Mouse (Mus musculus) embryonic facial prominence, embryonic 12.5 days (tissue): ENCODE data around the gene Prtg. TPM values are rescaled to one million over a fixed set of nuclear protein-coding genes. Genes with fewer than 3 reads are reported as not detected.
A peak's percentile ranks its signal among the peaks of the same experiment; 100 is the strongest.

ENCODE experiments used
- ATAC-seq: fragments of 200-750 bp; cut with Nextera tagmentation; 2 replicates; pipeline ENCODE4 v1.8.0; 2017; ENCODE audit not compliant: insufficient number of reproducible peaks, insufficient read depth, low FRiP score, low TSS enrichment
- H3K27ac ChIP-seq: fragments of 300-500 bp; sonication (generic); 2 replicates; pipeline ENCODE4 v1.5.1; 2016; ENCODE audit warnings: mild to moderate bottlenecking
- H3K27me3 ChIP-seq: fragments of 300-500 bp; sonication (generic); 2 replicates; pipeline ENCODE4 v1.6.1; 2016; ENCODE audit warnings: mild to moderate bottlenecking, moderate library complexity
- H3K36me3 ChIP-seq: fragments of 300-500 bp; sonication (generic); 2 replicates; pipeline ENCODE4 v1.6.1; 2016; ENCODE audit warnings: mild to moderate bottlenecking
- H3K4me1 ChIP-seq: fragments of 300-500 bp; sonication (generic); 2 replicates; pipeline ENCODE4 v1.6.1; 2016
- H3K4me2 ChIP-seq: fragments of 300-500 bp; sonication (generic); replicated peaks from 2 replicates; pipeline ENCODE4 v1.6.1; 2016; ENCODE audit warnings: mild to moderate bottlenecking, moderate library complexity
- H3K4me3 ChIP-seq: fragments of 300-500 bp; sonication (generic); 2 replicates; pipeline ENCODE4 v1.5.1; 2016; ENCODE audit warnings: mild to moderate bottlenecking
- H3K9ac ChIP-seq: fragments of 300-500 bp; sonication (generic); 2 replicates; pipeline ENCODE4 v1.6.1; 2016; ENCODE audit warnings: mild to moderate bottlenecking, moderate library complexity
- H3K9me3 ChIP-seq: fragments of 300-500 bp; sonication (generic); 2 replicates; pipeline ENCODE4 v1.6.1; 2016; ENCODE audit warnings: mild to moderate bottlenecking, moderate library complexity
- WGBS: fragments of 180-500 bp; shearing (Covaris S2); methylation state at CpG from one replicate; pipeline ENCODE4 v1.1.7; 2016; 5-methylcytosine and 5-hydroxymethylcytosine counted together
- polyA plus RNA-seq: library from polyadenylated mRNA; unstranded; fragments of >200 nt; fragmentation: Nextera tagmentation; extraction: Ambion mirVana; gene quantifications from 2 replicates; pipeline ENCODE4 v1.2.1, GENCODE M21; 2016

Prtg gene
- polyA plus RNA-seq, 1 experiment from 2014 or later = 2.1 TPM

- 98% methylated on average over 1 of the region's 1 CpGs for WGBS
- no peaks in the 10 kb centered on the region for H3K36me3 ChIP-seq
- H3K27me3 ChIP-seq = no peaks in the 10 kb centered on the region
- H3K9ac ChIP-seq = no peak overlapping the region
- peaks cover 17% of the 10 kb centered on the region for H3K4me1 ChIP-seq
- no peak overlapping the region for H3K4me3 ChIP-seq
- H3K27ac ChIP-seq = no peak overlapping the region
- ATAC-seq = no peak
- H3K9me3 ChIP-seq = no peaks in the 10 kb centered on the region
- H3K4me2 ChIP-seq = no peak overlapping the region
Measured at GRCm38 (mm10) chr9:72787732-72788131, 18.9 kb upstream of the Prtg start.

- H3K9me3 ChIP-seq = no peaks in the 10 kb centered on the region
- 37% methylated on average over 14 of the region's 14 CpGs for WGBS
Measured at GRCm38 (mm10) chr9:72790530-72791212, 16.0 kb upstream of the Prtg start.

GRCm38 (mm10) chr9:72791213-72791582 is 15.5 kb upstream of the Prtg start:
- Histone ChIP-seq H3K36me3 (no peaks in the 10 kb centered on the region), H3K9ac (no peak overlapping the region), H3K9me3 (no peaks in the 10 kb centered on the region), H3K27ac (peak overlapping the region; percentile 79; the same call in 1 of the 2 replicates), H3K4me1 (peaks cover 17% of the 10 kb centered on the region), H3K4me3 (no peak overlapping the region), H3K27me3 (no peaks in the 10 kb centered on the region), H3K4me2 (peak overlapping the region; percentile 18)
- 14% methylated on average over 10 of the region's 10 CpGs for WGBS
- ATAC-seq = no peak

More at GRCm38 (mm10) chr9:72790530-72791212, 16.0 kb upstream of the Prtg start:
- Histone ChIP-seq H3K36me3 (no peaks in the 10 kb centered on the region), H3K4me2 (peak overlapping the region; percentile 18), H3K4me3 (no peak overlapping the region), H3K9ac (no peak overlapping the region), H3K4me1 (peaks cover 17% of the 10 kb centered on the region), H3K27ac (peak overlapping the region; percentile 79), H3K27me3 (no peaks in the 10 kb centered on the region)
- ATAC-seq = 0 out of 2 replicates have a peak, but pooled peaks have one; percentile 41

DNA sequence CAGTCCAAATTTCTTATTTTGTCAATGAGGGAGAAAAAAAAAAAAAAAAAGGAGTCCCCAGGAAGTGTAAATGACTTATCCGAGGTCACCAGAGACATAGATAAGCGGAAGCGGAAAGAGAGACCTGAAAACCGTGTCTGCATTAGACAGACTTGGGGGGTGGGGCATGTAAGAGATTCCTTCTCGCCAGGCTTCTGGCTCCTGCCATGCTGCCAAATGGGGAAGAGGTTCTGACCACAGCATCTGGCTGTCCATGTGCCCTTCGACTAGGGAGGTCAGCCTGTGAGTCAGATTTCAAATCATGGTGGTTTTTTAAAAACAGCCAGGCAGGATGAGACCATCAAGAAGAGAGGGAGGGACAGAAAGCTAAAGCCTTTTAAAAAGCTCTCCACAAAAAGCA is 15.0 kb upstream of the Prtg start:
- Histone ChIP-seq H3K9ac (no peak overlapping the region), H3K27ac (no peak overlapping the region), H3K4me3 (no peak overlapping the region), H3K4me2 (0 out of 2 replicates have a peak overlapping the region, but pooled peaks have one; percentile 18), H3K36me3 (no peaks in the 10 kb centered on the region), H3K9me3 (no peaks in the 10 kb centered on the region), H3K4me1 (peaks cover 17% of the 10 kb centered on the region), H3K27me3 (no peaks in the 10 kb centered on the region)
- no peak for ATAC-seq
- under 1% methylated on average over 6 of the region's 6 CpGs for WGBS

GRCm38 (mm10) chr9:72795243-72795642 is 11.4 kb upstream of the Prtg start:
- no peak overlapping the region for H3K9ac ChIP-seq
- peaks cover 17% of the 10 kb centered on the region for H3K4me1 ChIP-seq
- H3K27me3 ChIP-seq = no peaks in the 10 kb centered on the region
- H3K9me3 ChIP-seq = no peaks in the 10 kb centered on the region
- H3K27ac ChIP-seq = no peak overlapping the region
- no peak overlapping the region for H3K4me2 ChIP-seq
- ATAC-seq = no peak
- H3K36me3 ChIP-seq = no peaks in the 10 kb centered on the region
- WGBS = 89% methylated on average over 3 of the region's 3 CpGs
- no peak overlapping the region for H3K4me3 ChIP-seq

- Histone ChIP-seq H3K27ac (no peak overlapping the region), H3K4me3 (no peak overlapping the region), H3K36me3 (no peaks in the 10 kb centered on the region), H3K9ac (no peak overlapping the region), H3K27me3 (no peaks in the 10 kb centered on the region), H3K9me3 (no peaks in the 10 kb centered on the region), H3K4me2 (no peak overlapping the region), H3K4me1 (no peaks in the 10 kb centered on the region)
- ATAC-seq = no peak
- 53% methylated on average over 9 of the region's 9 CpGs for WGBS
Measured at GRCm38 (mm10) chr9:72797136-72797621, 9.5 kb upstream of the Prtg start.

DNA sequence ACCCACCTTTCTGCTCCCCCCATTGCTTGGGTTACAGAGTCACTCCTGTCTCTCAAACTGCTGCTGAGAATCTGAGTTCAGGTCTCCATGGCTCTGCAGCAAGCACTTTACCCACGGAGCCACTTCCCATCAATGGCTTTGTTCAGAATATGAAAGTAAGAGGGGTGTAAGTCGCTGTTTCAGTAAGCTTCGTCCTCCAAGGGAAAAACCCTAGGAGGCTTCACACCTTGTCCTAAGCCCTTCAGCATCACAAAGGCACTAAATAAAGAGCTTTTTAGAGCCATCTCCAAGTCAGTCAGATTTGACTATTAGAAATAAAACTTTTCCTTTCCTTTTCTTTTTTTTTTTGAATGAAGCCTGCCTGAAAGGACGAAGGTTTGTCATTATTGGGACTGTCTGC is 3.4 kb upstream of the Prtg start:
- Histone ChIP-seq H3K27ac (no peak overlapping the region), H3K4me1 (peaks cover 18% of the 10 kb centered on the region; the same call in 1 of the 2 replicates), H3K9me3 (no peaks in the 10 kb centered on the region), H3K4me2 (no peak overlapping the region), H3K4me3 (no peak overlapping the region), H3K27me3 (peaks cover 5% of the 10 kb centered on the region; the same call in 1 of the 2 replicates), H3K36me3 (no peaks in the 10 kb centered on the region), H3K9ac (no peak overlapping the region)
- no peak for ATAC-seq
- WGBS = 28% methylated on average over 4 of the region's 4 CpGs

GRCm38 (mm10) chr9:72806146-72806545 is 528 bp upstream of the Prtg start:
- H3K4me1 ChIP-seq = peaks cover 31% of the 10 kb centered on the region
- 3% methylated on average over 14 of the region's 14 CpGs for WGBS
- peaks cover 5% of the 10 kb centered on the region; the same call in 1 of the 2 replicates for H3K27me3 ChIP-seq
- no peak for ATAC-seq
- H3K36me3 ChIP-seq = no peaks in the 10 kb centered on the region
- H3K9me3 ChIP-seq = no peaks in the 10 kb centered on the region
- peak overlapping the region; percentile 92; the same call in 1 of the 2 replicates for H3K4me3 ChIP-seq
- H3K9ac ChIP-seq = no peak overlapping the region
- peak overlapping the region; percentile 97 for H3K4me2 ChIP-seq
- no peak overlapping the region for H3K27ac ChIP-seq

GRCm38 (mm10) chr9:72807420-72808005 is 839 bp downstream of the Prtg start:
- under 1% methylated on average over 51 of the region's 52 CpGs for WGBS
- Histone ChIP-seq H3K9me3 (no peaks in the 10 kb centered on the region), H3K9ac (peak overlapping the region; percentile 91), H3K4me3 (peak overlapping the region; percentile 92), H3K36me3 (no peaks in the 10 kb centered on the region), H3K27me3 (peaks cover 5% of the 10 kb centered on the region; the same call in 1 of the 2 replicates), H3K4me1 (peaks cover 38% of the 10 kb centered on the region), H3K27ac (peak overlapping the region; percentile 90), H3K4me2 (peak overlapping the region; percentile 97)
- peak; percentile 68 for ATAC-seq

GRCm38 (mm10) chr9:72808176-72808575 is 1.5 kb downstream of the Prtg start:
- Histone ChIP-seq H3K4me3 (peak overlapping the region; percentile 92), H3K27ac (no peak overlapping the region), H3K27me3 (peaks cover 5% of the 10 kb centered on the region; the same call in 1 of the 2 replicates), H3K36me3 (no peaks in the 10 kb centered on the region), H3K9ac (peak overlapping the region; percentile 91; the same call in 1 of the 2 replicates), H3K4me2 (peak overlapping the region; percentile 97), H3K4me1 (peaks cover 45% of the 10 kb centered on the region), H3K9me3 (no peaks in the 10 kb centered on the region)
- ATAC-seq = no peak
- WGBS = 2% methylated on average over 6 of the region's 6 CpGs

DNA sequence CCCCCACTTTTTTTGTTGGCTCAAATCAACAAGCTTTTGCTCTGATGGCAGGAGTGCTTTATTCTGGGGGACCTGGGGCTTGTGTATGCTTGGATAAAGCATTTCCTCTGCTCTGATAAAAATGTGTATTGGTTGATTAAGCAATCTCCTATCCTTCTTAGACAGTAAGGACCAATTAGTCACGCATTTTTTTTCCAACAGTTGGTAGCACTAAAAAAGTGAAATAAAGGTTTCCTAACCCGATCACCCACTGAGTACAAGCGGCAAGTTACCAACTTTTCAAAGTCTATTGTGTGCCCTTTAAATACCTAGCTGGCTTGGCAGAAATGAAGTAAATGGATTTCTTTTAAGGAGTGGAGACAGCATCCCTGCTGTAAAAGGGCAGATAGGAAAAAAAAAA is 1.9 kb downstream of the Prtg start:
- H3K4me2 ChIP-seq = peak overlapping the region; percentile 97
- ATAC-seq = no peak
- H3K36me3 ChIP-seq = no peaks in the 10 kb centered on the region
- H3K9me3 ChIP-seq = no peaks in the 10 kb centered on the region
- peaks cover 5% of the 10 kb centered on the region; the same call in 1 of the 2 replicates for H3K27me3 ChIP-seq
- peaks cover 46% of the 10 kb centered on the region for H3K4me1 ChIP-seq
- 6% methylated on average over 3 of the region's 3 CpGs for WGBS
- no peak overlapping the region for H3K9ac ChIP-seq
- H3K27ac ChIP-seq = no peak overlapping the region
- 0 out of 2 replicates have a peak overlapping the region, but pooled peaks have one; percentile 92 for H3K4me3 ChIP-seq

DNA sequence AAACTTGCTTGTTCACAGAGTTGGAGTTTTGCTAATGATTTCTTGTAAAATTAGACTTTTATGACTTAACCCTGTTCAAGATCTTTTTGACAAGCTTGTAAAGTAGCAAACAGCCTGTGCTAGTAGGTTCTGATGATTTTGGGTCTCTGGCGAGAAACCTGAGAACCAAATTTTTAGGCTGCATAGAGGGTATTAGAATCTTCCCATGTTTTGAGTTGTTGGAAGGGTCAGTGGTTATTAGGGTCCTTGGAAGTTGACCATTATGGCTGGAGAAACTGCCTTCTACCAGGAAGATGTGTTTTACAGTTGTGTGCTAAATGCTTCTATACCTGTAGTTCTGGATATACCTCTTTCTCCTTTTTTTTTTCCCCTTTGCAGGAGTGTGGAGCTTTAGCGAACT is 2.4 kb downstream of the Prtg start:
- H3K4me2 ChIP-seq = peak overlapping the region; percentile 97; the same call in 1 of the 2 replicates
- H3K4me3 ChIP-seq = no peak overlapping the region
- H3K27ac ChIP-seq = no peak overlapping the region
- H3K9ac ChIP-seq = peak overlapping the region; percentile 3; the same call in 1 of the 2 replicates
- H3K9me3 ChIP-seq = no peaks in the 10 kb centered on the region
- 51% methylated on average over 2 of the region's 2 CpGs for WGBS
- ATAC-seq = no peak
- H3K36me3 ChIP-seq = no peaks in the 10 kb centered on the region
- peaks cover 48% of the 10 kb centered on the region for H3K4me1 ChIP-seq
- H3K27me3 ChIP-seq = peaks cover 5% of the 10 kb centered on the region; the same call in 1 of the 2 replicates
